Mouse (Mus musculus): ENCODE results near the gene Tmem94.

- no peak for TF ChIP-seq CTCF (IDR thresholded peaks at IDR 0.05; ENCODE audit: low read depth, low read length)
- no peak for TF ChIP-seq POLR2A (IDR thresholded peaks at IDR 0.05; ENCODE audit: borderline replicate concordance, low read depth, low read length)
Measured at GRCm38 (mm10) chr11:115844240-115844639, 79.0 kb downstream of the Tmem94 start.

Measured in bone marrow macrophage, adult 2 months (primary cell).